Mouse (Mus musculus): ENCODE data around the gene E330014E10Rik. TPM values are rescaled to one million over a fixed set of nuclear protein-coding genes. Genes with fewer than 3 reads are reported as not detected.
"Not testable (repeated sequence)": the region's sequence is repeated elsewhere in the genome, so short reads cannot be mapped to it uniquely, and the experiment has no call there.

Gene E330014E10Rik
- total RNA-seq (2021), result not detected
- long read RNA-seq, experiment 1, result 0 reads
- long read RNA-seq, experiment 2, result 0 reads

GRCm38 (mm10) chr5:95775690-95776089, at the start of gene E330014E10Rik:
TSS of gene E330014E10Rik (plus strand) at chr5:95775990.
- not testable (repeated sequence) for DNase-seq (ENCODE audit: low spot score in 2 of 2)

GRCm38 (mm10) chr5:95736073-95736472, 39.7 kb upstream of the E330014E10Rik start, which contains the start of gene Gm7978:
TSS of gene Gm7978 (minus strand) at chr5:95736173.
- DNase-seq (ENCODE audit: low spot score in 2 of 2), result not testable (repeated sequence)

GRCm38 (mm10) chr5:95741714-95742113, 34.1 kb upstream of the E330014E10Rik start, which contains the start of gene Gm7982:
TSS of gene Gm7982 (plus strand) at chr5:95742014.
- not testable (repeated sequence) for DNase-seq (ENCODE audit: low spot score in 2 of 2)

GRCm38 (mm10) chr5:95810841-95811240, 35.1 kb downstream of the E330014E10Rik start:
- DNase-seq (ENCODE audit: low spot score in 2 of 2), result not testable (repeated sequence)

- no peak for DNase-seq (ENCODE audit: low spot score in 2 of 2)
These were observed 60.8 kb downstream of the E330014E10Rik start for GRCm38 (mm10) chr5:95836580-95836979.

- DNase-seq (ENCODE audit: low spot score in 2 of 2), result no peak
These were observed 78.2 kb downstream of the E330014E10Rik start for GRCm38 (mm10) chr5:95854030-95854429.

Other genes with a start within 250 kb of the E330014E10Rik start
- gene Gm7971, start 181.1 kb upstream of the E330014E10Rik start, total RNA-seq (2021), result not detected
- gene Gm7978, start 39.8 kb upstream of the E330014E10Rik start, total RNA-seq (2021), result not detected
- not detected for gene Gm7982, start 34.0 kb upstream of the E330014E10Rik start, total RNA-seq (2021)
- gene Cxcl13, start 181.0 kb downstream of the E330014E10Rik start, total RNA-seq (2021), result not detected

Measured in gastrocnemius, postnatal 4 days (tissue).